Mouse (Mus musculus) heart, adult 18-20 months (tissue): ENCODE data around the gene BC003965. TPM values are rescaled to one million over a fixed set of nuclear protein-coding genes. Genes with fewer than 3 reads are reported as not detected.

Source experiments
- DNase-seq, 2 experiments: peaks; one replicate each; pipeline ENCODE4 v3.0.0; 2021 to 2022; ENCODE audit warnings: mixed read lengths in 1 of 2
- long read RNA-seq, 2 experiments: library from polyadenylated mRNA; stranded (forward); transcript quantifications; one replicate each; pipeline ENCODE4 v2.0.0; 2021
- total RNA-seq, 2 experiments: library from RNA; stranded (reverse); gene quantifications; 2 replicates each; pipeline ENCODE4 v1.2.3; 2021

Gene BC003965
- 10 to 100 TPM; 21.3 to 24.1 TPM for total RNA-seq
- long read RNA-seq, experiment 1, transcript BC003965-202 (1 exons, 3,109 nt), result minor isoform, 12 of 67 reads
- long read RNA-seq, experiment 1, transcript BC003965-201 (2 exons, 3,030 nt), result major isoform, 54 of 67 reads
- long read RNA-seq, experiment 1, partial matches to known transcripts, result 0 of 67 reads
- long read RNA-seq, experiment 1, other reads (novel, unspliced or antisense), result 1 of 67 reads
- long read RNA-seq, experiment 2, transcript BC003965-201 (2 exons, 3,030 nt), result major isoform, 37 of 42 reads
- long read RNA-seq, experiment 2, partial matches to known transcripts, result 0 of 42 reads
- long read RNA-seq, experiment 2, other reads (novel, unspliced or antisense), result 1 of 42 reads

- DNase-seq, result peak; percentile 98 to 100
Measured at GRCm38 (mm10) chr17:25184129-25184691, at the start of gene BC003965. Gene BC003965, plus strand, starts transcription at chr17:25184554.

GRCm38 (mm10) chr17:25135622-25136021 lies 48.7 kb upstream of the BC003965 start:
- no peak for DNase-seq

- no peak for DNase-seq
Measured at GRCm38 (mm10) chr17:25138803-25139202, 45.6 kb upstream of the BC003965 start.

GRCm38 (mm10) chr17:25139960-25140359 lies 44.4 kb upstream of the BC003965 start:
- no peak for DNase-seq

- no peak for DNase-seq
Measured at GRCm38 (mm10) chr17:25162161-25162560, 22.2 kb upstream of the BC003965 start, which contains the start of gene Ccdc154. Gene Ccdc154, plus strand, starts transcription at chr17:25162461.

GRCm38 (mm10) chr17:25163387-25163786 lies 21.0 kb upstream of the BC003965 start:
- DNase-seq, result no peak

GRCm38 (mm10) chr17:25164770-25165169 lies 19.6 kb upstream of the BC003965 start:
- DNase-seq, result no peak

GRCm38 (mm10) chr17:25165970-25166671 lies 18.2 kb upstream of the BC003965 start:
- no peak for DNase-seq

GRCm38 (mm10) chr17:25169706-25170105 lies 14.6 kb upstream of the BC003965 start:
- DNase-seq, result no peak

GRCm38 (mm10) chr17:25172558-25172957 lies 11.8 kb upstream of the BC003965 start:
- DNase-seq, result no peak

- no peak for DNase-seq
Measured at GRCm38 (mm10) chr17:25175411-25175810, 8.9 kb upstream of the BC003965 start, which contains the start of gene Gm38655. Gene Gm38655, minus strand, starts transcription at chr17:25175471.

GRCm38 (mm10) chr17:25183232-25183631 lies 1.1 kb upstream of the BC003965 start:
- no peak for DNase-seq

GRCm38 (mm10) chr17:25184961-25185360 lies 607 bp downstream of the BC003965 start:
- no peak for DNase-seq

- no peak for DNase-seq
Measured at GRCm38 (mm10) chr17:25187784-25188149, 3.4 kb downstream of the BC003965 start.

GRCm38 (mm10) chr17:25188150-25189031 lies 4.0 kb downstream of the BC003965 start, which contains the start of gene Unkl:
Gene Unkl, plus strand, starts transcription at chr17:25188397.
- peak; percentile 81 to 82 for DNase-seq

GRCm38 (mm10) chr17:25189091-25189490 lies 4.7 kb downstream of the BC003965 start:
- DNase-seq, result no peak

GRCm38 (mm10) chr17:25202401-25202800 lies 18.0 kb downstream of the BC003965 start:
- no peak for DNase-seq

GRCm38 (mm10) chr17:25210006-25210405 lies 25.7 kb downstream of the BC003965 start:
- no peak for DNase-seq

GRCm38 (mm10) chr17:25210680-25211466 lies 26.5 kb downstream of the BC003965 start:
- peak; percentile 46 to 67 for DNase-seq

- DNase-seq, result no peak
Measured at GRCm38 (mm10) chr17:25211705-25212104, 27.4 kb downstream of the BC003965 start.

- no peak for DNase-seq
Measured at GRCm38 (mm10) chr17:25215431-25215830, 31.1 kb downstream of the BC003965 start.
